ENCODE assay signal across 9 mouse cellular contexts in genomic region chr13:102593405-102594200, GRCm38 (mm10).
A peak's percentile ranks its signal among the peaks of the same experiment; 100 is the strongest.
DNase-seq lines count a peak whose midpoint lies in the region; ATAC-seq and TF ChIP-seq lines count a peak whose summit lies in the region.
"Had no signal": no experiment of that assay in that cellular context is flagged by ENCODE, and none has a peak within 500 bp of the region (broad histone marks: within the 10 kb centered on the region; RNA-seq: fewer than 3 reads in every experiment).

No protein-coding gene starts in this region.

- no peak overlapping the region for H3K9ac ChIP-seq in liver, adult 2 months (ENCODE audit: low read depth, low read length)
- H3K9ac ChIP-seq in forebrain, embryonic 13.5 days, result no peak overlapping the region
- H3K9ac ChIP-seq: embryonic facial prominence, embryonic 15.5 days had no signal

- H3K4me1 ChIP-seq in liver, adult 2 months (ENCODE audit: control insufficient read depth, insufficient read depth, low read length), result peaks cover 11% of the 10 kb centered on the region; the same call in 1 of the 2 replicates
- H3K4me1 ChIP-seq in forebrain, embryonic 13.5 days, result peaks cover 13% of the 10 kb centered on the region

- peak overlapping the region; percentile 47; the same call in 1 of the 2 replicates for H3K27ac ChIP-seq in liver, adult 2 months (replicated peaks; ENCODE audit: insufficient read depth, low read depth, low read length)
- no peak overlapping the region for H3K27ac ChIP-seq in forebrain, embryonic 13.5 days

- DNase-seq in liver, adult 2 months (ENCODE audit: extremely low read depth, low read depth, low spot score), result peak; percentile 85
- no peak for DNase-seq in liver
- peak; percentile 60 to 67 for DNase-seq in gastrocnemius, adult 8-10 months (ENCODE audit: low spot score in 2 of 2)
- DNase-seq in layer of hippocampus, adult 8-10 months (ENCODE audit: low spot score in 2 of 2), result peak; percentile 39 to 55
- DNase-seq in right cerebral cortex, adult 18-20 months, result peak; percentile 62

- H3K4me2 ChIP-seq in forebrain, embryonic 13.5 days, result no peak overlapping the region
- H3K4me2 ChIP-seq: embryonic facial prominence, embryonic 15.5 days had no signal

- H3K9me3 ChIP-seq in forebrain, embryonic 13.5 days (replicated peaks), result no peaks in the 10 kb centered on the region
- H3K9me3 ChIP-seq: embryonic facial prominence, embryonic 15.5 days had no signal

- TF ChIP-seq POLR2A in liver, adult 2 months (IDR thresholded peaks at IDR 0.05; ENCODE audit: extremely low read depth, insufficient read depth, low read length), result no peak

- H3K79me2 ChIP-seq in liver, adult 2 months (ENCODE audit: control insufficient read depth, insufficient read depth, low read length), result no peaks in the 10 kb centered on the region

- H3K27me3 ChIP-seq in liver, adult 2 months (ENCODE audit: control insufficient read depth, insufficient read depth, low read length), result no peaks in the 10 kb centered on the region
- H3K27me3 ChIP-seq in forebrain, embryonic 13.5 days, result no peaks in the 10 kb centered on the region
- H3K27me3 ChIP-seq: embryonic facial prominence, embryonic 15.5 days; Patski had no signal

- TF ChIP-seq CTCF in liver, adult 2 months (IDR thresholded peaks at IDR 0.05; ENCODE audit: low read depth, low read length), result no peak

- no peak overlapping the region for H3K4me3 ChIP-seq in liver, adult 2 months (ENCODE audit: insufficient read depth, low read depth, low read length)
- H3K4me3 ChIP-seq in forebrain, embryonic 13.5 days, result no peak overlapping the region
- H3K4me3 ChIP-seq: embryonic facial prominence, embryonic 15.5 days had no signal

- ATAC-seq in forebrain, embryonic 13.5 days, result no peak
- no peak for ATAC-seq in megakaryocyte, adult 5-6 weeks (ENCODE audit: poor library complexity, severe bottlenecking)
- ATAC-seq: Patski had no signal

- no peaks in the 10 kb centered on the region for H3K36me3 ChIP-seq in liver, adult 2 months (ENCODE audit: control insufficient read depth, insufficient read depth, low read length)
- H3K36me3 ChIP-seq in forebrain, embryonic 13.5 days (ENCODE audit: poor library complexity, severe bottlenecking), result no peaks in the 10 kb centered on the region
- H3K36me3 ChIP-seq: embryonic facial prominence, embryonic 15.5 days had no signal

- WGBS in liver, adult 2 months, result 44% methylated on average over 12 of the region's 12 CpGs
- WGBS in forebrain, embryonic 13.5 days, result 87% methylated on average over 12 of the region's 12 CpGs
